Mouse (Mus musculus): ENCODE measurements around the gene Dtx3.
"Not testable (repeated sequence)": the region's sequence is repeated elsewhere in the genome, so short reads cannot be mapped to it uniquely, and the experiment has no call there.

Gene Dtx3

DNA sequence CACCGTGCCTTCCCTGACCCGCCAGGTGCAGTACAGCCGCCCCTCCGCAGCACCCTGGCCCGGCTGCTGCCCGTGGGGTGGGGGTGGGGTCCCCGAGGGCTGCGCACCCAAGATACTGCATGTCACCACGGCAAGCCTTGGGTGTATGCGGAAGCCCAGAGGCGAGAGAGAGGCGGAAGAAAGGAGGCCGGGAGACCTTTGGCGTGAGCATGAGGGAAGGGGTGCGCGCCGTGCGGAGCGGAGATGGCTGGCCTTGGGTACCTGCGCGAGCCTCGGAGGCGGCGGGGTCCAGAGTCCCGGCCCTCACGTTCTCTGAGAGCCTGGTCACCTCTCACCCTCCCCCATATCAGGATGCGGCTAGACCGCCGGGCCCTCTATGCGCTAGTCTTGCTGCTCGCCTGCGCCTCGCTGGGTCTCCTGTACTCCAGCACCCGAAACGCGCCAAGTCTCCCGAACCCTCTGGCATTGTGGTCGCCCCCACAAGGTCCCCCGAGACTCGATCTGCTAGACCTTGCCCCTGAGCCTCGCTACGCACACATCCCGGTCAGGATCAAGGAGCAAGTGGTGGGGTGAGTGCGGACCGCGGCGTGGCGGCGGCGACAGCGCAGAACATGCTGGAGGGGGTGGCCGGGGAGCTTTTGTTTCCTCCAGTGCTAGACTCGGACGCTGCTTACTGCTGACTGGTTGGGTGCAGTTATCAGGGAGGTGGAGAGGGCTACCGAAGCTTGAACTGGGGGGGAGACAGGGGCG is 29.7 kb downstream of the Dtx3 start:
- DNase-seq (ENCODE audit: low spot score in 2 of 2): peak in 1 of 2 experiments; percentile 45

DNA sequence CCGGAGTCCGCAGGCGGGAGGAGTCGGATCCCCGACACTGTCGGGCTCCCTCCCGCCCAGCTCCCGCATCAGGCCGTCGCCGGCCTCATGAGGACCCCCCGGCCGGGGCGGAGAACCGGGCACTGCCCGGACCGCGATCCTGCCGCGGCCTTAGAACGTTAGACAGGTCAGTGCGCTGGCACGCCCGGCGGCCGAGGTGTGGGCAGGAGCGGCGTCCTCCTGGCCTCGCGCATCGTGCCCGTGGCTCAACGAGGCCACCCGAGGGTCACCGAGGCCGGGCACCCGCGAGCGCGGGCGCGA is 30.2 kb downstream of the Dtx3 start:
- DNase-seq (ENCODE audit: low spot score in 2 of 2): peak in 1 of 2 experiments; percentile 51

- DNase-seq (ENCODE audit: low spot score in 2 of 2): peak; percentile 60 to 81
These were observed 30.7 kb downstream of the Dtx3 start, which contains the start of gene B4galnt1 for GRCm38 (mm10) chr10:127164631-127165353. Gene B4galnt1 (plus strand): TSS chr10:127165225.

DNA sequence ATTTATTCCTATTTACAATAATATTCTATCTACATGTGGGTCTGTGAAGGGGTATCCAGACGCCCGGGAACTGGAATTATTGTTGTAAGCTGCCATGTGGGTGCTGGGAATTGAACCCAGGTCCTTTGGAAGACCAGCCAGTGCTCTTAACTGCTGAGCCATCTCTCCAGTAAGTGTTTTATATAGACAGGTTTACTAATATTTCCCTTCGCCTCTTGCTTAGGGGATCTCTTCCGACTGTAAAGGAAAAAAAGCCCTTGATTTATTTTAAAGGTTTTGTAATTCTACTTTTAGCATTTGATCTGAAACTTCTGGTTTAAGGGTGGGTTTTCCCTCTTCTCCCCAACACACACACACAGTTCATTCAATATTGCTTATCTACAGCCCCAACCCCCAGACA is 31.3 kb downstream of the Dtx3 start:
- no peak for DNase-seq (ENCODE audit: low spot score in 2 of 2)

GRCm38 (mm10) chr10:127162771-127163261 is 32.7 kb downstream of the Dtx3 start:
- DNase-seq (ENCODE audit: low spot score in 2 of 2): not testable (repeated sequence)

- no peak for DNase-seq (ENCODE audit: low spot score in 2 of 2)
These were observed 34.8 kb downstream of the Dtx3 start for GRCm38 (mm10) chr10:127160728-127161127.

DNA sequence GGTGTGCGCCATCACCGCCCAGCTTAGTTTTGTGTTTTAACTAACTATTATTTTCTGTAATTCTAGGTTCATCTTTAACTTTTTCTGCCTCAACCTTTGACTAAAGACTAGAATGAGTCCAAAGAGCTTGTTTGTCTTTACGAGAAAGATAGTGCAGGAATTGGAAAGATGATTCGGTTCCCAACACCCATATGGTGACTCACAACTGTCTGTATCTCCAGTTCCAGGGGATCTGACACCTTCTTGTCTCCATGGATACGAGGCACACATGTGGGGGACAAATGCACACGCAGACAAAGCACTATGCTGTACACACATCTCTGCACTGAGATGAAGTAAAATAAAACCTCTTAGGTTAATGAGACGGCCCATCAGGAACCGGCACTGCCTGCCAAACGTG is 35.4 kb downstream of the Dtx3 start:
- no peak for DNase-seq (ENCODE audit: low spot score in 2 of 2)

DNA sequence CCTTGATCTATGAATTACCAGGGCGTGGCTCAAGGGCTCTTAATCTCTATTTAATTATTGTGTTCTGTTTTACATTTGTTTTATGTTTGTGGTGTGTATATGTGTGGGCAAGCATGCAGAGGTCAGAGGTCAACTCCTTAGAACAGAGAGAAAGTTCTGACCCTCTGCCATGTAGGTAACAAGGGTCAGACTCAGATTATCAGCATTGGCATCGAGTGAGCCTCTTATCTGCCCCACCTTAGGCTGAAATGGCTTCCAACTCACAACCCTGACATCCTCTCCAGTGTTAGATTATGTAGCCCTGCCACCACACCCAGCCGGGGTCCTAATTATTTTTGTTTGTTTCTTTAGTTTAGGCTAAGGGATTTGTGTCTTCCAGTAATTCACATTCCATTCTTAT is 37.1 kb downstream of the Dtx3 start:
- DNase-seq (ENCODE audit: low spot score in 2 of 2): no peak

GRCm38 (mm10) chr10:127156511-127156910 is 39.0 kb downstream of the Dtx3 start:
- no peak for DNase-seq (ENCODE audit: low spot score in 2 of 2)

DNA sequence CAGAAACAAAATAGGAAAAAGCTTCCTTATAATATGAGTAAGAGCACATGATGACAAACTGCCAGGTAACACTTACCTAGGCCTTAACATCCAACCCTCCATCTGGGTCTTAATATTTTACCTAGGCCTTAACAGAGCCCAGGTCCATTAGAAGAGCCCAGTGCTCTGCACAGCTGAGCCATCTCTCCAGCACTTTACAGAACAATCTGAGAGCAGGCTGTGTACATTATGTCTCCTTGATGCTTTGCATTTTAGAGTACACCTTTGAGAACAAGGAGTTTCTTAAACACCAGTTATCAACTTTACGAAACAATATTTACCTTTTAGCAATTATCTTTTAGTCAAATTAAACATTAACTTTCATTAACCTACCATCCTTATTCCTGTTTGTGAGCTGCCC is 39.4 kb downstream of the Dtx3 start:
- DNase-seq (ENCODE audit: low spot score in 2 of 2): no peak

DNA sequence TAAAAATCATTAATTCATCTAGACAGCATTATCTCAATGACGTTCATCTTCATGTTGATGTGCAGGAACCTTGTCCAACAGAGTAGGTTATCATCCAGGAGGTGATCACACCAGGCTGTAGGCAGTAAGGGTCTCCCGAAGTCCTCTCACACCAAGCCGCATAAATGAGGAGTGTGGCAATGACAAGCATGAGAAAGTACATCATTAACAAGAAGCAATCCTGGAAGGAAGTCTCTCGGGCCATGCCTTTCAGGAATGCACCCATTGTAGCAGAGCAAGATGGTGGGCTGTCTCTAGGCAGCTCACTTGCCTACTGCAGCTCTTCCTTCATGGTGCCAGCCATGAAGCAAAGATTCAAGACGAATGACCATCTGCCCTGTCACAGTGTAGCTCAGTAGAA is 40.9 kb downstream of the Dtx3 start:
- no peak for DNase-seq (ENCODE audit: low spot score in 2 of 2)

GRCm38 (mm10) chr10:127154241-127154640 is 41.3 kb downstream of the Dtx3 start:
- no peak for DNase-seq (ENCODE audit: low spot score in 2 of 2)

GRCm38 (mm10) chr10:127153323-127153722 is 42.2 kb downstream of the Dtx3 start:
- DNase-seq (ENCODE audit: low spot score in 2 of 2): no peak

DNA sequence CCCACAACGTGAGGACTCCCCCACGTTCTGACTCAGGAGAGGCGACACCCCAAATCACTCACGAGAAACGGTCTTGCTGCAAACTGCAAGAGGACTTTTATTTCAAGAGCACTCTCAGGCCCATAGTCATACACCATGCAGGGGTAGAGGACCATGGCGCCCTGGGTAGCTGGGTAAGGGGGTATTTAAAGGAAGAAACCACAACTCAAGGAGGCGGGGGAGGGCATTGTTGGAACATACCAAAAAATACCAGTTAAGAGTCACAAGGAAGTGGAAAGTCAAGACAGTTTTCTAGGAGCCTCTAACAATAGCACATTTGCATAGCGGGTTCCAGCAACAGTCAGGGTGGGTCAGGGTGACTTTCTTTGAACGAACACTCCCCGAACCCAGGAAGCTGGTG is 43.0 kb downstream of the Dtx3 start:
- DNase-seq (ENCODE audit: low spot score in 2 of 2): not testable (repeated sequence)

DNA sequence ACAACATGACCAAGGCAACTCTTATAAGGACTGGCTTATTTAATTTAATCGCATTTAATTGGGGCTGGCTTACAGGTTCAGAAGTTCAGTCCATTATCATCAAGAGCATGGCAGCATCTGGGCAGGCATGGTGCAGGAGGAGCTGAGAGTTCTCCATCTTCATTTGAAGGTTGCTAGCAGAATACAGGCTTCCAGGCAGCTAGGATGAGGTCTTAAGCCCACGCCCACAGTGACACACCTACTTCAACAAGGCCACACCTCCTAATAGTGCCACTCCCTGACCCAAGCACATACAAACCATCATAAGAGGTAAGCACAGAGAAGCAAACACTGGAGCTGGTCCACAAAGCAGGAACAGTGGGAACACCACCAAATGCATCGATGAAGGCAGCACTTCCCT is 44.3 kb downstream of the Dtx3 start:
- not testable (repeated sequence) for DNase-seq (ENCODE audit: low spot score in 2 of 2)

DNA sequence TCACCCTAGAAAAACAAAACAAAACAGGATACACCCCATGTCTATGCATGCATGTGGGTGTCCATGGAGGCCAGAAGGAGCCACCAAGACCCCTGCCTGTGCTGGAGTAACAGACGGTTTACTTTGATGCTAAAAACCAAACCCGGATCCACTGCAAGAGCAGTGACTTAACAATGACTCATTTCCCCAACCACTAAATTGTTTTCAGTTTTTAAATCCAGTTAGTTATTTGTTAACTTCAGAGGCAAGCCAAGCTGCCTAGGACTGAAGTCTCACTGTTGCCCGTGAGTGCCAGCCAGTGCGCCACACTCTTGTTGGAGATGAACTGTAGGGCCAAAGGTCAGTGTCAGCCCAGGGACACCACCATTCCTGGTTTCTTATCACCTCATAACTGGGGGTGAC is 45.1 kb downstream of the Dtx3 start:
- no peak for DNase-seq (ENCODE audit: low spot score in 2 of 2)

DNA sequence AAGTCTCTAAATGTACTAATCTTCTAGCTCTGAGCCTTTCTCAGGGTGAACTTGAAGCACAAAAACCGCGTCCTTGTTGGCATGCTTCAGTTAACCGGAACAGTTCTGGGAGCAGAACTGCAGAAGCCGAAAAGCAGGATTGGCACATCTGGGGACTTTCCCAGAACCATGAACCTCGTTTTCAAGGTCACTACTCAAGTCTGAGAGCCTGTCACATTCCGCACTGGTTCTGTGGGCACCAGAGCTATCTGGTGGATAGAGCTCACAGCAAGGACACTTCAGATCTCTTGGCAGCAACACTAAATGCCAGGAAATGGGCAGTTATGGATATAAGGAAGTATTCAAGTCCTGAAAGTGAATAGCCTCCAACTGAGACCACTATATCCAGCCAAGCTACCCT is 48.4 kb downstream of the Dtx3 start:
- no peak for DNase-seq (ENCODE audit: low spot score in 2 of 2)

GRCm38 (mm10) chr10:127145303-127145702 is 50.2 kb downstream of the Dtx3 start:
- no peak for DNase-seq (ENCODE audit: low spot score in 2 of 2)

DNA sequence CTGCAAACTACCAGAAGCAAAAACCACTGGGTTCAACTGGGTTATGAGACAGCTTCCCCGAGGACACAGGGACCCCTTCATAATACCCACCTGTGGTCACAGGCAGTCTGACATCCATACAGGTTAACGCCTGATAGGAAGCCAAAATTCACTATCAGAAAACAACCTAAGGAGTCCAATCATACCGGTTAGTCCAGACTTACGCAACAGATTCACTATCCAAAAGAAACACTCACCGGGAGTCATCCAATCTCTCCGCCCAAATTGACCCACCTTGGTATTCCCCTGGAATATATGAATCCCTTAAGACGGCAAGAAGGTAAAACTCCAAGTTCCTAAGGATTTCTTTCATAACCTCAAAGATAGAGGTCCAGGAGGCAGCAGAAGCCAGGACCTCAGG is 51.0 kb downstream of the Dtx3 start:
- DNase-seq (ENCODE audit: low spot score in 2 of 2): no peak

DNA sequence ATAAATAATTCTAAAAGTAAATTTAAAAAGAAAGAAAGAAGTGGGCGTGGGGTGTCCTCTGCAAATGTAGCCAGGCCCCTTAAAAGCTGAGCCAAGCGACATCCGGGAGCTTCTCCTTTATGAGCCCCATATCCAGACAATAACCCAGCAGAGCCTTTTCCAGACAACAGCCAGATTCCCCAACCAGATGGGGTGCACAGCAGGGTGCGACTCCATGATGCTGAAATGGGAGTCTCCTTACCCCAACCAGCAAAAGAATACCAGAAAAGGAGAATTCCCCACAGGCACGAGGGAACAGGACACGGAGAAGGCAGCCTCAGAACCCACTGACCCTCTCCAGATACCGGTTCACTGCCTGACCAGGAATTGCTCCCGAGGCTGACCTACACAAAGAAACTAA is 52.3 kb downstream of the Dtx3 start:
- DNase-seq (ENCODE audit: low spot score in 2 of 2): no peak

GRCm38 (mm10) chr10:127141500-127141899 is 54.0 kb downstream of the Dtx3 start:
- no peak for DNase-seq (ENCODE audit: low spot score in 2 of 2)

DNA sequence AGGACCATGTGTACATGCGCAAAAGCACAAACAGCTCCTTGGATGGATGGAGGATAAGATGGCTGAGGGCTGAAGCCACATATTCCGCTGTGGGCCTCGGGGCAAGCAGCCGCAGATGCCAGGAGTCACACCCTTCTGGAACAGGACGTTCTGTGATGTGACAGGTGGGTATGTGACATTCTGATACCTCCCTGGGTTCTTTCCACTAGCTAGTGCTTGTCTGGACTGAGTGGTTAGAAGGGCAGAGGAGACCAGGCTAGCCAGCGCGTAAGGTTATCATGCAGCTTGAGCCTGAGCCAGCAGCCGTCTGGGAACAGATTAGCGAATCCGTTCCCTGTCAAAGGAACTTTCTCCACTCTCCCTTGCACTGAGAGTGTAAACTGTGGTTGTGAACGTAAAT is 54.6 kb downstream of the Dtx3 start:
- no peak for DNase-seq (ENCODE audit: low spot score in 2 of 2)

Data from cerebellum, postnatal 4 days (tissue).